Mouse (Mus musculus): ENCODE results near the gene Ncor2. TPM values are rescaled to one million over a fixed set of nuclear protein-coding genes. Genes with fewer than 3 reads are reported as not detected.

The Ncor2 gene
- polyA plus RNA-seq, 1 experiment from 2014 or later = 17.8 TPM

- 93% methylated on average over 5 of the region's 5 CpGs for WGBS
- Histone ChIP-seq H3K27ac (no peak overlapping the region), H3K4me1 (peaks cover 4% of the 10 kb centered on the region; the same call in 1 of the 2 replicates)
Measured at GRCm38 (mm10) chr5:125019099-125019498, 159.9 kb downstream of the Ncor2 start.

GRCm38 (mm10) chr5:125017332-125017731 is 161.7 kb downstream of the Ncor2 start:
- no peak overlapping the region for H3K4me3 ChIP-seq
- H3K27ac ChIP-seq = no peak overlapping the region
- peaks cover 95% of the 10 kb centered on the region for H3K36me3 ChIP-seq (replicated peaks)
- H3K9me3 ChIP-seq = no peaks in the 10 kb centered on the region
- WGBS = 86% methylated on average over 15 of the region's 15 CpGs
- no peak for DNase-seq (ENCODE audit: extremely low spot score, low spot score)
- H3K27me3 ChIP-seq (ENCODE audit: poor library complexity, severe bottlenecking) = no peaks in the 10 kb centered on the region
- H3K4me1 ChIP-seq = peaks cover 4% of the 10 kb centered on the region; the same call in 1 of the 2 replicates

More at GRCm38 (mm10) chr5:125019099-125019498, 159.9 kb downstream of the Ncor2 start:
- Histone ChIP-seq H3K4me3 (no peak overlapping the region), H3K27me3 (ENCODE audit: poor library complexity, severe bottlenecking) (no peaks in the 10 kb centered on the region), H3K9me3 (no peaks in the 10 kb centered on the region), H3K36me3 (replicated peaks) (peaks cover 98% of the 10 kb centered on the region)
- no peak for DNase-seq (ENCODE audit: extremely low spot score, low spot score)

GRCm38 (mm10) chr5:125016421-125017242 is 162.4 kb downstream of the Ncor2 start:
- DNase-seq (ENCODE audit: extremely low spot score, low spot score) = no peak
- Histone ChIP-seq H3K4me3 (no peak overlapping the region), H3K9me3 (no peaks in the 10 kb centered on the region), H3K27me3 (ENCODE audit: poor library complexity, severe bottlenecking) (no peaks in the 10 kb centered on the region), H3K27ac (no peak overlapping the region), H3K4me1 (peaks cover 4% of the 10 kb centered on the region; the same call in 1 of the 2 replicates), H3K36me3 (replicated peaks) (peaks cover 88% of the 10 kb centered on the region)
- WGBS = 87% methylated on average over 17 of the region's 17 CpGs

GRCm38 (mm10) chr5:125015576-125015975 is 163.4 kb downstream of the Ncor2 start:
- H3K4me1 ChIP-seq = peaks cover 4% of the 10 kb centered on the region; the same call in 1 of the 2 replicates
- 88% methylated on average over 9 of the region's 9 CpGs for WGBS

GRCm38 (mm10) chr5:125015066-125015465 is 164.0 kb downstream of the Ncor2 start:
- Histone ChIP-seq H3K27me3 (ENCODE audit: poor library complexity, severe bottlenecking) (no peaks in the 10 kb centered on the region), H3K27ac (0 out of 2 replicates have a peak overlapping the region, but pooled peaks have one; percentile 8), H3K36me3 (replicated peaks) (peaks cover 87% of the 10 kb centered on the region), H3K9me3 (no peaks in the 10 kb centered on the region), H3K4me1 (peaks cover 4% of the 10 kb centered on the region; the same call in 1 of the 2 replicates), H3K4me3 (no peak overlapping the region)
- DNase-seq (ENCODE audit: extremely low spot score, low spot score) = no peak
- whole genome bisulfite sequencing = 91% methylated on average over 3 of the region's 3 CpGs

More at GRCm38 (mm10) chr5:125015576-125015975, 163.4 kb downstream of the Ncor2 start:
- Histone ChIP-seq H3K27ac (no peak overlapping the region), H3K36me3 (replicated peaks) (peaks cover 87% of the 10 kb centered on the region), H3K27me3 (ENCODE audit: poor library complexity, severe bottlenecking) (no peaks in the 10 kb centered on the region), H3K9me3 (no peaks in the 10 kb centered on the region), H3K4me3 (no peak overlapping the region)
- DNase-seq (ENCODE audit: extremely low spot score, low spot score) = no peak

GRCm38 (mm10) chr5:125014497-125014896 is 164.5 kb downstream of the Ncor2 start:
- no peaks in the 10 kb centered on the region for H3K4me1 ChIP-seq

GRCm38 (mm10) chr5:125011628-125012027 is 167.4 kb downstream of the Ncor2 start:
- Histone ChIP-seq H3K4me1 (peaks cover 6% of the 10 kb centered on the region; the same call in 1 of the 2 replicates), H3K27me3 (ENCODE audit: poor library complexity, severe bottlenecking) (no peaks in the 10 kb centered on the region), H3K27ac (no peak overlapping the region), H3K4me3 (no peak overlapping the region), H3K36me3 (replicated peaks) (peaks cover 69% of the 10 kb centered on the region), H3K9me3 (no peaks in the 10 kb centered on the region)
- WGBS = 95% methylated on average over 8 of the region's 8 CpGs
- no peak for DNase-seq (ENCODE audit: extremely low spot score, low spot score)

More at GRCm38 (mm10) chr5:125014497-125014896, 164.5 kb downstream of the Ncor2 start:
- Histone ChIP-seq H3K36me3 (replicated peaks) (peaks cover 87% of the 10 kb centered on the region), H3K27me3 (ENCODE audit: poor library complexity, severe bottlenecking) (no peaks in the 10 kb centered on the region), H3K9me3 (no peaks in the 10 kb centered on the region), H3K4me3 (no peak overlapping the region), H3K27ac (0 out of 2 replicates have a peak overlapping the region, but pooled peaks have one; percentile 8)
- DNase-seq (ENCODE audit: extremely low spot score, low spot score) = peak; percentile 72
- WGBS = 54% methylated on average over 7 of the region's 7 CpGs

GRCm38 (mm10) chr5:125011166-125011565 is 167.9 kb downstream of the Ncor2 start:
- Histone ChIP-seq H3K36me3 (replicated peaks) (peaks cover 64% of the 10 kb centered on the region), H3K27ac (no peak overlapping the region)

GRCm38 (mm10) chr5:125006896-125007295 is 172.1 kb downstream of the Ncor2 start:
- no peak for DNase-seq (ENCODE audit: extremely low spot score, low spot score)
- no peaks in the 10 kb centered on the region for H3K9me3 ChIP-seq
- H3K4me1 ChIP-seq = peaks cover 40% of the 10 kb centered on the region
- H3K4me3 ChIP-seq = no peak overlapping the region
- peaks cover 30% of the 10 kb centered on the region for H3K36me3 ChIP-seq (replicated peaks)
- 92% methylated on average over 5 of the region's 5 CpGs for WGBS
- peaks cover 43% of the 10 kb centered on the region for H3K27me3 ChIP-seq (ENCODE audit: poor library complexity, severe bottlenecking)
- H3K27ac ChIP-seq = peak overlapping the region; percentile 30; the same call in 1 of the 2 replicates

More at GRCm38 (mm10) chr5:125011166-125011565, 167.9 kb downstream of the Ncor2 start:
- no peaks in the 10 kb centered on the region for H3K9me3 ChIP-seq
- no peak overlapping the region for H3K4me3 ChIP-seq
- no peak for DNase-seq (ENCODE audit: extremely low spot score, low spot score)
- 0 out of 2 replicates have a peak, but pooled peaks cover under 1% of the 10 kb centered on the region for H3K27me3 ChIP-seq (ENCODE audit: poor library complexity, severe bottlenecking)
- WGBS = 93% methylated on average over 24 of the region's 24 CpGs
- H3K4me1 ChIP-seq = peaks cover 8% of the 10 kb centered on the region

GRCm38 (mm10) chr5:125005871-125006652 is 173.0 kb downstream of the Ncor2 start:
- H3K36me3 ChIP-seq (replicated peaks) = peaks cover 25% of the 10 kb centered on the region
- no peak for DNase-seq (ENCODE audit: extremely low spot score, low spot score)
- peaks cover 40% of the 10 kb centered on the region for H3K4me1 ChIP-seq
- H3K9me3 ChIP-seq = peaks cover 4% of the 10 kb centered on the region; the same call in 1 of the 2 replicates
- WGBS = 80% methylated on average over 9 of the region's 9 CpGs
- no peak overlapping the region for H3K4me3 ChIP-seq
- no peak overlapping the region for H3K27ac ChIP-seq
- peaks cover 49% of the 10 kb centered on the region for H3K27me3 ChIP-seq (ENCODE audit: poor library complexity, severe bottlenecking)

- WGBS = 16% methylated on average over 15 of the region's 15 CpGs
- Histone ChIP-seq H3K27me3 (ENCODE audit: poor library complexity, severe bottlenecking) (peaks cover 49% of the 10 kb centered on the region), H3K4me1 (peaks cover 54% of the 10 kb centered on the region), H3K36me3 (replicated peaks) (peaks cover 5% of the 10 kb centered on the region), H3K27ac (no peak overlapping the region), H3K9me3 (peaks cover 4% of the 10 kb centered on the region; the same call in 1 of the 2 replicates), H3K4me3 (peak overlapping the region; percentile 53)
- no peak for DNase-seq (ENCODE audit: extremely low spot score, low spot score)
Measured at GRCm38 (mm10) chr5:125003873-125004255, 175.2 kb downstream of the Ncor2 start.
